Mouse (Mus musculus) layer of hippocampus, adult 2 months (tissue): ENCODE measurements around the gene Ramp2. TPM values are rescaled to one million over a fixed set of nuclear protein-coding genes. Genes with fewer than 3 reads are reported as not detected.
A peak's percentile ranks its signal among the peaks of the same experiment; 100 is the strongest.

ENCODE experiments used
- DNase-seq, 2 experiments: peaks; one replicate each; pipeline ENCODE4 v3.0.0; 2022; ENCODE audit warnings: low spot score in 2 of 2
- H3K27ac ChIP-seq: fragments of 200-600 bp; 2 replicates; pipeline ENCODE4 v1.8.1; 2022
- H3K4me3 ChIP-seq: fragments of 200-600 bp; 2 replicates; pipeline ENCODE4 v1.8.1; 2022; ENCODE audit warnings: mild to moderate bottlenecking
- CTCF ChIP-seq: fragments of 200-600 bp; conservative IDR thresholded peaks from 2 replicates; pipeline ENCODE4 v1.8.1; 2022; ENCODE audit warnings: antibody characterized with exemption, mild to moderate bottlenecking, moderate library complexity
- total RNA-seq, 2 experiments: library from RNA; stranded (reverse); gene quantifications; 2 replicates each; pipeline ENCODE4 v1.2.3; 2021

The Ramp2 gene
- total RNA-seq, 2 experiments from 2014 or later: 62.2 to 68.0 TPM

DNA sequence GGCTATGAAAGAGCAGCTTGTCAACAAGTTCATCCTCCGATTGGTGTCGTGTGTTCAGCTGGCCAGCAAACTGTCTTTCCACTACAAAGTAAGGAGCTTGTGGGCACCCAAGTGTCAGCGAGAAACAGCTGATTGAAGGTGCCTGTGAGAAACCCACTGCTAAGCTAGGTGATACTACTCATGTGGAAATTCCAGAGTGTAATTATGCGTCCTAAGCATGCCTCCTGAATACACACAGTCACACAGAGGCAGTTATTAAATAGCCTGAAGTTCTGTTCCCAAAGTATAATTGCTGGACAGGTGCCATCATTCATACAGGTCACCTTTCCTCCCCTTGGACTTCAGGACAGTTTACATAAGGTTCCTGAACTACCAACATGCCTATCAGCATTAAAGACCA is 38.0 kb downstream of the Ramp2 start:
- Histone ChIP-seq H3K4me3 (no peak overlapping the region), H3K27ac (no peak overlapping the region)
- no peak for TF ChIP-seq CTCF
- no peak for DNase-seq

DNA sequence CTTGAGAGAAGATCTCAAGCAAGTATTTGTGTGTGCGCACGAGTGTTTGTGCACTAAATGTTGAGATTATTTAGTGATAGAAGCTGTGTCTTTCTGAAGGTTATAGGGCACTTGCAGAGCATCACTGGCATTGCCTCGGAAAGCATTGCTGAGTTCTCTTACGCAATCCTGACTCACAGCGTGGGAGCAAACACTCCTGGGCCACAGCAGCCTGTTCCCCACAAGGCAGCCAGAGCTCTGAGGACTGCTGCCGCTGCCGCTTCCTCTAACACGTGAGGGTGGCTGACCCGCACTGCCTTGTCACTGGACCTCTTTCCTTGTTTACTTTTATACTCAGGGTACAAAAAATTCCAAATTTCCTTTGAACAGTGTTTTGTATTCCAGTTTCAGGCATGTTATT is 41.5 kb downstream of the Ramp2 start:
- Histone ChIP-seq H3K27ac (peak overlapping the region; percentile 65), H3K4me3 (no peak overlapping the region)
- DNase-seq: peak in 1 of 2 experiments; percentile 45
- TF ChIP-seq CTCF: no peak

DNA sequence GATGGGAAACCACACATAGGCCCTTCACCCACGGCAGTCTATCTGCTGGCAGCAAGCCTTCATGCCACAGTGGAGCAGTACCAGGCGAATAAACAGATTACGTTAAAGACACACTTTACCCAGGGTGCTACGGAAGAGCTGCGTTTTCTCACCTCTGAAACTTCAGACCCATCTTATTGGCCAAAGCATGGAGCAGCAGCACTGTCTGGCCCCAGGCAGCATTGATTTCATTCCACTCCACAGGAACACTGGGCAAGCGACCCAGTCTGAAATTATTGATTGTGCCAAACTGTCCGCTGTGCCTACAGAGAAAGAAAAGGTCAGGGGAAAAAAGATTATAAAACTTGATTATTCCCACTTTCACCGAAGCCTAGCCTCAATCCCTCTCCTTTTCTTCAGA is 45.4 kb downstream of the Ramp2 start:
- TF ChIP-seq CTCF: no peak
- DNase-seq: no peak
- no peak overlapping the region for H3K4me3 ChIP-seq
- no peak overlapping the region for H3K27ac ChIP-seq

DNA sequence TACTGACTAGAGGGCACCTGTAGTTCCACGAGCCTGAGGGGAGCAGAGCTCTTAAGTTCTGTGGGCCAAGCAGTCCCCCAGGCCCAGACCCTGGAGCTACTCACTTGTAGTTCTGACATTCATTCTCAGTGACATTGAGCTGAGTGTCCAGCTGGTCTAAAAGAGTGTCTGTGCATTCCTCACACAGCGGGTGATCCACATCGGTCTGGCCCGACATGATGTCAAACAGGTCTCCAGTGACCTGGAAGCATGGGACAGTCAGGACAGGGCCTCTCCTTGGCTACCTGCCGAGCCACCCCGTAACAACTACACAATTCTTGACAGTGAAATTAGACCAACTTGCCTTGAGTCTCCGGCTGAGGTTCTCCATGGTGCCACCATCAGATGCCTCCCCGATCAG is 49.4 kb downstream of the Ramp2 start:
- H3K4me3 ChIP-seq: no peak overlapping the region
- H3K27ac ChIP-seq: no peak overlapping the region
- DNase-seq: no peak
- TF ChIP-seq CTCF: no peak

DNA sequence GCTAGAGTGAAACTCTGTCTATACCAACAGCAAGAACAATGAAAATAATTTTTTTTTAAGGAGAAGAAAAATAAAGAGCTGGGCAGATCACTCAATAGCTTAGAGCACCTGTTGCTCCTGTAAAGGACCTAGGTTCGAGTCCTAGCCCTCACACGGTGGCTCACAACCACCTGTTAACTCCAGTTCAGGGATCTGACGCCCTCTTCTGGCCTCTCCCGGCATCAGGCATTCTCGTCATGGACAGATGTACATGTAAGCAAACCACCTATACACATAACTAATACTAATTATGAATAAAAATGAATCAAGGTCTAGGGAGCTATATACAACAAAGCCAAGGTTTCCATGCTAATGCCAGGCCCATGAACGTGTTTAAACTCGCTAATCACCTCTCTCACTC is 55.1 kb downstream of the Ramp2 start:
- Histone ChIP-seq H3K27ac (no peak overlapping the region), H3K4me3 (peak overlapping the region; percentile 98)
- TF ChIP-seq CTCF: peak; percentile 35
- no peak for DNase-seq

DNA sequence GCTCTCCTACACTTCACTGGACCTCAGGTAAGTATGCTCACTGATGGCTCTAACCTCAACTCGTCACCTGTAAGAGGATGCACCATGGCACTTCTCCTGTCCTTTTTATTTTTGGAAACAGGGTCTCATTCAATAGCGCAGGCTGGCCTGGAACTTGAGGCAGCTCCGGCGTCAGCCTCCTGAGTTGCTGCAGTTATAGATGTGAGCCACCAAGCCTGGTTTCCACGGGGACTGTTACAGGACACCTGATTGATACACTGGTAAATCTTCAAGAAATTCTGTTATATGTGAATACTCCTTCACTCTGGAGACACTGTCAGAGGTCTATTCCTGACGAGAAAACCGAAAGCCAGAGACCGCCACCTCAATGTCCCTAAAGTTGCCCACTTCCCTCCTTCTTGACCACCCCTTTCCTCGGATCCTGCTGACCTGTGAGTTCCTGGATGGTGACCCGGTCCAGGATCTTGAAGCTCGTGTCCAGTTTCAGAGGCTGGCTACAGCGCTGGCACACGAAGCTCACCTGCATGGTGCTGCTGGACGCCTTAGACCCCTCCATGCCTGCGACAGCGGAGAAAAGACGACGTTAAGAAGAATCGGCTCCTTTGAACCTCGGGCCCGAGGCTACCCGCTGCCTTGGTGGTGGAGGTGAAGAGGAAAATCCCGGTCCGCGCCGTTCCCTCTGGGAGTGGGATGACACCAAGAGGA is 55.6 kb downstream of the Ramp2 start:
- DNase-seq: no peak
- H3K27ac ChIP-seq: peak overlapping the region; percentile 82
- peak overlapping the region; percentile 98 for H3K4me3 ChIP-seq
- no peak for TF ChIP-seq CTCF

DNA sequence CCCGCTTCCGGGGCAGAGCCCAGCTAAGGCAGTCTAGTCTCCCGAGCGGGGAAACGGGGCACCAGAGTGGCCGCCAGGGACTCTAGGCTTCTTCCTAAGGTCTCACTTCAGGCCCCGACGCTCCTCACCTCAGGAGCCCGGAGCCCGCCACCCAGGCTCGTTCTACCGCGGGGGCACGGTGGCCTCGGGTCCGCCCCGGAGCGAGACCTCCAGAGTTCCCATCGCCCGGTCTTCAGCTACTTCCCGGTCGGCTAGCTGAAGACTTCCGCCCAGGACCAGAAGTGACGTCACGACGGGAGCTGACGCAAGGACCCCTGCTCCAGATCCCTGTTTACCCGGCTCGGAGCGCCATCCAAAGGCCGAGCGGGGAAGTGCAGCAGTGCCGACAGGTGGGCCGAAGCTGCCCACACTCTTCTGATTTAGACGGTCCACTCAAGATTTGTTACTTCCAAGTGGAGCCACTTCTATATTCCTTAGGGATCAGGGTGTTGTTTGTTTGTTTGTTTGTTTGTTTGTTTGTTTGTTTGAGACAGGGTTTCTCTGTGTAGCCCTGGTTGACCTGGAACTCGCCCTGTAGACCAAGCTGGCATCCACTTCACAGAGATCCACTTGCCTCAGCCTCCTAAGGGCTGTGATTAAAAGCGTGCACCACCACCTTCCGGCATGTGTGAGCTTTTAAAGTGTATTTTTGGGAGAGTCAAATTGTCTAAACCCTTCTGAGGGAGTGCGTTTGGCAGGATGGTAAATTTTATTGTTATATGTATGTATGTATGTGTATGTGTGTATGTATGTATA is 56.4 kb downstream of the Ramp2 start, which contains the start of gene Becn1:
Gene Becn1, minus strand, starts transcription at position 283 of the 795 bp plus-strand sequence.
- Histone ChIP-seq H3K27ac (peak within 1 kb of the TSS; percentile 82), H3K4me3 (peak within 1 kb of the TSS; percentile 98)
- TF ChIP-seq CTCF: peak; percentile 99

DNA sequence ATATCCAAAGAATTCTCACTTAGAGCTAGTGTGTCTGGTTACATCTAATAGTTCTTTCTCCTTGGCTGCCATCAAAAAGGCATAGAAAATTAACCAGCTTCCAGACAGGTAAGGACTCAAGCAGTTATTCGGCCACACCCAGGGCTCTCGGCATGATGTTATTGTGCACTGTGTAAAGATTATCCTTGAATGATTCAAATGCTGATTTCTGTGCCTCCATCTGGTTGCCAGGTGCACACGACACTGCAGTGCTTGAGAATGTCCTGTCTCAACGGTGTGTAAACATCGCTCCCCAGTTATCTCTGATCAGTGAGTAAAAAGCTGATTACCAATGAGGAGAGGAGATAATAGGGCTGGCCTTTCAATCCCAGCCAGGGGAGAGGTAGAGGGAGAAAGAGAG is 61.9 kb downstream of the Ramp2 start:
- no peak overlapping the region for H3K4me3 ChIP-seq
- no peak overlapping the region for H3K27ac ChIP-seq
- DNase-seq: no peak
- TF ChIP-seq CTCF: no peak

More for the DNA sequence above, 56.4 kb downstream of the Ramp2 start, which contains the start of gene Becn1:
- peak; percentile 95 to 100 for DNase-seq

Other genes starting within 250 kb of the Ramp2 start
- 100 to 1,000 TPM; 457 to 476 TPM for gene Atp6v0a1, start 236.6 kb upstream of the Ramp2 start, total RNA-seq
- 1 to 10 TPM; 8.7 to 9.6 TPM for gene Naglu, start 176.0 kb upstream of the Ramp2 start, total RNA-seq
- under 1 TPM; 0.71 to 0.92 TPM for gene Hsd17b1, start 167.6 kb upstream of the Ramp2 start, total RNA-seq
- 10 to 100 TPM; 24.9 to 25.8 TPM for gene Coasy, start 163.5 kb upstream of the Ramp2 start, total RNA-seq
- 10 to 100 TPM; 40.0 to 41.1 TPM for gene Mlx, start 158.8 kb upstream of the Ramp2 start, total RNA-seq
- gene Psmc3ip, start 150.6 kb upstream of the Ramp2 start, total RNA-seq: 1 to 10 TPM; 4.4 to 4.7 TPM
- 10 to 100 TPM; 55.0 to 56.6 TPM for gene Retreg3, start 126.1 kb upstream of the Ramp2 start, total RNA-seq
- 10 to 100 TPM; 41.7 to 42.6 TPM for gene Tubg1, start 126.1 kb upstream of the Ramp2 start, total RNA-seq
- gene Tubg2, start 90.1 kb upstream of the Ramp2 start, total RNA-seq: 10 to 100 TPM; 40.2 to 44.5 TPM
- gene Cntnap1, start 75.5 kb upstream of the Ramp2 start, total RNA-seq: 100 to 1,000 TPM; 169 to 171 TPM
- gene Plekhh3, start 74.7 kb upstream of the Ramp2 start, total RNA-seq: 10 to 100 TPM; 14.5 to 15.4 TPM
- gene Ccr10, start 70.6 kb upstream of the Ramp2 start, total RNA-seq: not detected
- 10 to 100 TPM; 73.6 to 81.8 TPM for gene Ezh1, start 19.6 kb upstream of the Ramp2 start, total RNA-seq
- 10 to 100 TPM; 68.8 to 69.4 TPM for gene Vps25, start 7.7 kb downstream of the Ramp2 start, total RNA-seq
- 10 to 100 TPM; 11.3 to 11.4 TPM for gene Wnk4, start 14.5 kb downstream of the Ramp2 start, total RNA-seq
- gene Cntd1, start 33.0 kb downstream of the Ramp2 start, total RNA-seq: under 1 TPM; 0.29 to 0.56 TPM
- gene Coa3, start 33.1 kb downstream of the Ramp2 start, total RNA-seq: 100 to 1,000 TPM in 1 of 2 experiments, 10 to 100 TPM in 1; 95.5 to 108 TPM
- 100 to 1,000 TPM; 219 to 223 TPM for gene Becn1, start 56.3 kb downstream of the Ramp2 start, total RNA-seq
- gene Psme3, start 70.2 kb downstream of the Ramp2 start, total RNA-seq: 100 to 1,000 TPM; 121 TPM
- 1 to 10 TPM; 6.8 to 7.5 TPM for gene Aoc2, start 79.0 kb downstream of the Ramp2 start, total RNA-seq
- gene Aoc3, start 84.6 kb downstream of the Ramp2 start, total RNA-seq: under 1 TPM; 0.64 to 0.74 TPM
- not detected for gene G6pc, start 121.5 kb downstream of the Ramp2 start, total RNA-seq
- 10 to 100 TPM; 47.2 to 51.2 TPM for gene Aarsd1, start 171.6 kb downstream of the Ramp2 start, total RNA-seq
- 1 to 10 TPM; 6.7 to 7.4 TPM for gene Gm27029, start 178.8 kb downstream of the Ramp2 start, total RNA-seq
- gene Rundc1, start 179.1 kb downstream of the Ramp2 start, total RNA-seq: 10 to 100 TPM; 31.9 to 33.5 TPM
- 1 to 10 TPM in 1 of 2 experiments, under 1 TPM in 1; 0.71 to 2.0 TPM for gene Ptges3l, start 179.3 kb downstream of the Ramp2 start, total RNA-seq
- 10 to 100 TPM; 31.6 to 32.9 TPM for gene Rpl27, start 196.3 kb downstream of the Ramp2 start, total RNA-seq
- gene Ifi35, start 202.4 kb downstream of the Ramp2 start, total RNA-seq: 1 to 10 TPM; 2.4 to 3.5 TPM
- gene Rnd2, start 219.0 kb downstream of the Ramp2 start, total RNA-seq: 100 to 1,000 TPM; 113 to 122 TPM
- gene Vat1, start 220.2 kb downstream of the Ramp2 start, total RNA-seq: 10 to 100 TPM; 25.3 to 27.7 TPM